Mouse (Mus musculus): ENCODE measurements at regions not wholly inside any gene's neighbourhood (a gene's known extent, or its start where the extent isn't known, plus 50 kb on each side); places are given as distances from the start of the nearest gene placed in this dataset.

DNA sequence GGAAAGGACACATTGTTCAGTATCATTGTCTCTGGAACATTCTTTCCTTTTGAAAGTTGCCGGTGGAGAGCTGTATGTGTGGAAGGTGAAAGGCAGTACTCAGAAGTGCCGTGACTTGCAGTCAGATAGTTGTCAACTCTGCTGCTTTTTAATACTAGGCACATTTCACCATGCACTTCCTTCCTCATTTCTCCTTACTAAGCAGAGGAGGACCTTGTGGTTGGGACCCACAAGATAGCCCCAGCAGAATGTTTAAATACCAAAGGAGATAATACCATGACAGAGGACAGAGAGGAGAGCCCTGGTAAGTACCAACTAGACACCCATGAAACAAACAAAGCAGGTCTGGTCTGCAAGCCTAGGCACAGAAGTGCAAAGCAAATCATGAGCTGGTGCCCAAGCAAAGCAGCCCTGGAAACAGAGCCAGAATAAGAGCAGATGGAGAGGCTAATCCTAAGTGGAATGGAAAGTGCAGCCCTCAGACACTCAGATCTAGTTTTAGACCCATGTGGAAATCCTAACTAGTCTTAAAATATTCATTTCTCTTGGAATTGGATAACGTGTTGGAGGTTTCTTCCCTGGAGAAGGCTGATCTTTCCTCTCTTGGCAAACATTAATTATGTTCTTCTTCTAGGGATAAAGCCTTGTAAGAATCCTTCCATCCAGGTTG is 341.4 kb downstream of the Insc start:
- DNase-seq: no peak

- no peak for DNase-seq
Measured at GRCm38 (mm10) chr7:115086542-115087448, 343.3 kb downstream of the Insc start.

- DNase-seq: no peak
Measured at GRCm38 (mm10) chr7:115092481-115093050, 349.1 kb downstream of the Insc start.

DNA sequence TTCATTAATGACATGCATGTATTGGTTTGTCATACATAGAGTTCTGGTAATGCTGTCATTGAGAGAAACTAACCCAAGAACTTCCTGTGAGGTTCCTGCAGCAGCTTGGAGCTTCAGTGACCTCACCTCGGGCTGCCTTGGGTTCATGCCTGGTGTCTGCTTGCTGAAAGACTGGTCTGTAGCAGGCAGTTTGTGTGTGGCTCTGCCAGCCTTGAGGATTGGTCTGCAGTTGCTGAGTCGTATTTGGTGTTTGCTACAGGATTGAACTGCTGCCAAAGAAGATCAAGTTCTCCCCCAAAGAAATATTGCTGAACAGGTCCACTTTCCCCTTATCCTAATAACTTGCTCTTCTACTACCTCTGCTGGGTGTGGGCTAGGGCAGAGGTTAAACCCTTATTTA is 362.5 kb downstream of the Insc start:
- no peak for DNase-seq

- no peak for DNase-seq
Measured at GRCm38 (mm10) chr7:115112282-115112681, 368.8 kb downstream of the Insc start.

DNA sequence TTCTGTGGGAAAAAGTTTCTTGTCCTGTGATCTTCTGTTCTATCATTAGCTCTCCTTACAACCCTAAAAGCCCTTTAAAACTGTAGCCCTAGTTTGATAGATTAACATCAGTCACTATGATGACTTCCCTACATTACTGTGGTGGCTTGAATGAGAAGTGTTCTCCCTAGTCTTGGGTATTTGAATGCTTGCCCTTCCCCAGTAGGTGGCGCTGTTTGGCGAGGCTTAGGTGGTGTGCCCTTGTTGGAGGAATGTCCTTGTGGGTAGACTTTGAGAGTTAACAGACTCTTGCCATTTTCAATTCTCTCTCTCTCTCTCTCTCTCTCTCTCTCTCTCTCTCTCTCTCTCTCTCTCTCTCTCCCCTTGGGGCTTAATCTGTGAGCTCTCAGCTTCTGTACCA is 379.8 kb downstream of the Insc start:
- no peak for DNase-seq

- DNase-seq: no peak
Measured at GRCm38 (mm10) chr7:115129001-115129400, 385.5 kb downstream of the Insc start.

DNA sequence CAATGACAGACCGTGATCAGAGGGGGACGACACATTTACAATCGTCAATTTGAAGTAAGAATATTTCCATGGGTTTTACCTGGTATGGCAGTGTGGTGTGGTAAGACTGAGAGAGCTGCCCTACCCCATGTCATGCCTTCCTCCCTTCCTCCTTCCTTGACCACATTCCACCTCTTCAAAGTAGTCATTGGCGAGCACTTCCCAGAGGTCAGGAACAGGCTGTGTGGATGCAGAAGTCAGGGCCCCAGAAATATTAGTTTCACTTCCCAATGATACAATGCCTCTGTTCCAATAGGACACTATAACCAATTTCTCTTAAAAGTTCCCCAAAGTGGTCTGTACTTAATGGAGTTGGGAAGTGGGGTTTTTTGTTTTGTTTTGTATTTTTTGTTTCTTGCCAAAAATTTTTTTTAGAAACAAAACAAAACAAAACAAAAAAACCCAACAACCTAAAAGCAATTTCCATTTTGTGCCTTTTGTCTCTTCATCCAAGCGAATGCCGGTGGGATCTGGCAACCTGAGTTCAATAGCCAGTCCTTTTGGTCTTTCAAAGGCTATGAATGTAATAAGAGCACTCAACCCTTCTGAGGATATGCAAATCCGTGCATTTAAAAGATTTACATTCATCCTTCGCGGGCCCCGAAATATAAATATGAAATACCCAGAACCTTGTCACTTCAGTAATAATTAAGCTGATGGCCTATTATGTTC is 387.9 kb downstream of the Insc start:
- DNase-seq: no peak

- DNase-seq: no peak
Measured at GRCm38 (mm10) chr7:115131970-115132551, 388.6 kb downstream of the Insc start.

GRCm38 (mm10) chr7:115132595-115132994 is 389.1 kb downstream of the Insc start:
- DNase-seq: no peak

- DNase-seq: no peak
Measured at GRCm38 (mm10) chr7:115134926-115135575, 391.6 kb downstream of the Insc start.

GRCm38 (mm10) chr7:115140286-115140685 is 396.8 kb downstream of the Insc start:
- peak; percentile 27 for DNase-seq

DNA sequence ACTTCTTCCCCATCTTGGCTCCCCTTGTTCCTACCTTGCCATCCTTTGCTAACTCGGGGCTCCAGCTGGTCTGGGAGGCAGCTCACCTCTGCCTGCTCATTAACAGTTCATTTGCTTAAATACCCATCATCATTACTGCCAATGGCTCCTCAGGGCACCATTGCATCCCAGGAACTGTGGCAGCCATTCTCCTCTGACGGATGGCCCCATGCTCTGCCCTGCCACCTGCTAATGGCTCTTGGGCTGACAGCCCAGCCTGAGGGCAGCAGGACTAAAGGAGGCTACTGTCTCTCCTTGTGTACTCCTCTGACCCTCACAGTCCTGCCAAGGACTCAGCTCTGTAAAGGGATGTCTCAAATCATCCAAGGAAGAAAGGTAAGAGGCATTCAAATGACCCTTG is 398.7 kb downstream of the Insc start:
- no peak for DNase-seq

DNA sequence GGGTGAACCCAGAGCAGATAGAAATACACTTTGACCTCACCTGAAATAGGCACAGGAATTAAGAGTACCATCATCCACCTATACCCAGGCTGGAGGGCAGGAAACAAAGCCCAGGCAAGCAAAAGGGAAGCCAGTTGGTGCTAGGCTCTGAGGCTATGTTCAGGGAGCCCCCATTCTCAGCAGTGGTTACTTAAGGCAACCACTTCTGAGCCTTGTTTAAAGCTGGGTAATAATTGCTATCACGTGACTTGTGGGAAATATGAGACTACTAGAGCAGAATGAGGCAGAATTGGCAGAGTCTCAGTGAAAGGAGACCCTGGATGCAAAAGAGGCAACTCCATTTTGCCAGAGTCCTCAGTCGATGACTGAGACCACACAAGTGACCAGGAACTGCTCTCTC is 401.5 kb downstream of the Insc start:
- DNase-seq: no peak

DNA sequence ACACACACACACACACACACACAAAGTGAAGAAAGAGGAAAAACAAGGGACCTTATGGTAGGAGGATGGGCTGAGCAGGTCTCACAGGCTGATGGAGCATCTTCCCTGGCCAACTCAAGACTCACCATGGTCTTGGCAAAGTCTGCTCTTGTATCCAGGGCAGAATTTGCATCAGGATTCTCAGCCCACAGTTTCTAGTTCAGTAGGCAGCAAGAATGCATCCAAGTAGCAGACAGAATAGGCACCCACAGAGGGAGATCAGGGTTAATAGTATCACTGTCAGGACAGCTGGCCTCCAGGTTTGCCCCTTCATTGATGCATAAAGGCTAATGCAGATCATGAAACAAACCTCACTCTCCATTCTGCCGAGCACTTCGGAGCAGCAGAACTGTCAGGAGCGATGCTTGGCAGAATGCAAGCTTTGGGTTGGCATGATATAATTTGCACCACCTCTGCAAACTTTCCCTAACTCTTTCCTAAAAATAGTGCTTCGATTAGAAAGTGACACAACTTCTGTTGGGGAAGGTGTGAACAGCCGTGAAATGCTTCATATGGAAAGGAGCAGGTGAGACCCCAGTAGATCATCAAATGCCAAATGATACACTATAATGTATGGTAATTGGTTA is 404.0 kb downstream of the Insc start:
- DNase-seq: peak; percentile 5

DNA sequence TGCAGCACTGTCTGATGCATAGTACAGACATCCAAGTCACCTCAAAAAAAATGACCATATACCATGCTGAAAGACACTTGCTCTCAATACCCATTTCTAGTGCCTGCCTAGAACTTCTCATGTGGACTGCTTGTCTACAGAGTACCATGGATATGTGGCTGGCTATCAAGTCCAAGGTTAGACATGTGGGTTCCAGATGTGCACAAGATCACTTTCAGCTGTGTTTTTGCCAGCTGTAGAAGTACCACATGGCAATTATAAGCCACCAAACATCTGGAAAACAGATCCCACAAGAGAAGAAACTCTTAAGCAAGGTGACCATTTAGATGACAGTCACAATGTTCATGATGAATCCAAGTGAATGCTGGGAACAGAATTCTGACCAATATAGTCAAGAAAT is 409.8 kb downstream of the Insc start:
- DNase-seq: no peak

GRCm38 (mm10) chr7:115153764-115154509 is 410.4 kb downstream of the Insc start:
- no peak for DNase-seq

- DNase-seq: no peak
Measured at GRCm38 (mm10) chr7:115170023-115170422, 426.5 kb downstream of the Insc start.

- peak; percentile 35 for DNase-seq
Measured at GRCm38 (mm10) chr7:115170439-115170838, 426.9 kb downstream of the Insc start.

DNA sequence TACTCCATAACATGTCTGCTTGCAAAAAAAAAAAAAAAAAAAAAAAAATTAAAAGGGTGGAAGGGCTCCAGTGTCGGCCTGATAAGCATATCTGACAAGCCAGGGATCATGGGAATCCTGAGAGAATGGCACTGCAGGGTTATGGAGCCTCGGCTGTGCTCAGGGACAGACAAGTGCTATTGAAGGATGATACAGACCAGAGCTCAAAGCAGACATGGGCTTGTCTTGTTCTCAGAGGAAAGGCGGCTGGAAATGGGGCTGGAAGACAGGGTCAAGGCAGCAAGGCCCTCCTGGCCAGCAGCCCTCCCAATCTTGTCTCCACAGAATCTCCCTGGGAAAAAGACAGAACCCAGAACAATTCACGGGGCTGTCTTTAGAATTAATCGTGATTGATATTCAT is 449.0 kb downstream of the Insc start:
- no peak for DNase-seq

Measured in right cerebral cortex, adult 18-20 months (tissue).